Mouse (Mus musculus): ENCODE data around the gene Cavin1.
A peak's percentile ranks its signal among the peaks of the same experiment; 100 is the strongest.
"Not testable (repeated sequence)": the region's sequence is repeated elsewhere in the genome, so short reads cannot be mapped to it uniquely, and the experiment has no call there.

Gene Cavin1

DNA sequence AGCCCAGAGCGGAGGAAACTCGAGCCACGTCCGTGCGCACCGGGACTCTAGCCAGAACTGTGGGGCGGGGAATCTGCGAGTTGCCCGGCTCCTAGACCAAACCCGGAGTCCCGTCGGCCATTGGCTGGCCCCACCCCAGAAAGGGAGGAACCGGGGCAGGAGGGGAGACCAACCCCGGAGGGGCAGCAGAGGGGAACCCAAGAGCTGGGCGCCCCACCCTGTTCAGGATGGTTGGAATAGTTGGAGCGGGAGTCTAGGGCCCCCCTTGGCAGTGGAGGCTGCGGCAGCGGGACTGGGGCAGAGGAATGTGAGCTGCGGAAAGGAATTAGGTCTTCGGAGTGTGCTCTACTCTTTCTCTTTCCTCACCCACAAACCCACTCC, at the start of gene Cavin1:
Cavin1 (minus strand) TSS at position 331 of the 381 bp plus-strand sequence.
- DNase-seq = peak; percentile 64 to 77

GRCm38 (mm10) chr11:101011641-101012040, 41.0 kb upstream of the Cavin1 start:
- peak; percentile 39 to 51 for DNase-seq

DNA sequence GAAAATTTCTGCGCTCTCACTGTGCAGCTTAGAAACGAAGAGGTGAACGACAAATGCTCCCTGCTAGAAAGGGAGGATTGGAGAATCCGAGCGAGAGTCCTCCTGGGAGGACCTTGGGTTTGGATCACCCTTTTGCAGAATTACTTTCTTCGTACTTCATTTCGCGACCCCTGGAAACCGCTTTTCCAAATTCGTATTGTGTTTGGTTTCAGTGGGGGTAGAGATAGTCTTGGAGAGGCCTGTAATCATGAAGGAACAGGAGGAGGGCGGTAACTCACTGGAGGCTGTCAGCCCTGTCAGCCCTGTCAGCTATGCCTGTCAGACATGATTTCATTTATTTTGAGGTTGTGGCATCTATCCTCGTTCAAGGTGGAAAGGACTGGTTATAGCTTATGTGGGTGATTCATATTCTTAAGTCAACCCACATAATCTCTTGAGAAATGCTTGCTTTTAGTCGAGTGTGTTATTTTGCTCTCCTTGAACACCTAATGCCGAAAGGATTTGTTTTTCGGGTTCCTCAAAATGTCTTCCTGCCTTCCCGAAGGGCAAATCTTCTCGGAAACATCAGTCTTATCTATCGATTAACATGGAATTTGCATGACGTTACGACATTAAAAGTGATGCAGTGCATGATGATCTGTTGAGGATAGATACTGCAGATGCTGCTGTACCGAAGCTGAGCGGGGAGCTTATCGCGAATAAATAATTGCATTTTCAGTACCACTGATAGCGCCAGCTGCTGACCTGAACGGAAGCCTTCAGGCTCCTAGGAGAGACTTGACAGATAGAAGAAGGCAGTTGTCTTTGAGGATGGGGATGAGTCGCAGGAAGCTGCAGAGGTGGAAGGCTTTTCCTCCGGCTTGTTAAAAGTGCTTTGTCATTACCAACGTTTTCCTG, 39.4 kb upstream of the Cavin1 start:
- peak; percentile 36 to 58 for DNase-seq

- peak; percentile 98 for DNase-seq
Observed at GRCm38 (mm10) chr11:101009046-101009887, 38.6 kb upstream of the Cavin1 start, which contains the start of gene Atp6v0a1. Atp6v0a1 (plus strand) TSS chr11:101009452.

DNA sequence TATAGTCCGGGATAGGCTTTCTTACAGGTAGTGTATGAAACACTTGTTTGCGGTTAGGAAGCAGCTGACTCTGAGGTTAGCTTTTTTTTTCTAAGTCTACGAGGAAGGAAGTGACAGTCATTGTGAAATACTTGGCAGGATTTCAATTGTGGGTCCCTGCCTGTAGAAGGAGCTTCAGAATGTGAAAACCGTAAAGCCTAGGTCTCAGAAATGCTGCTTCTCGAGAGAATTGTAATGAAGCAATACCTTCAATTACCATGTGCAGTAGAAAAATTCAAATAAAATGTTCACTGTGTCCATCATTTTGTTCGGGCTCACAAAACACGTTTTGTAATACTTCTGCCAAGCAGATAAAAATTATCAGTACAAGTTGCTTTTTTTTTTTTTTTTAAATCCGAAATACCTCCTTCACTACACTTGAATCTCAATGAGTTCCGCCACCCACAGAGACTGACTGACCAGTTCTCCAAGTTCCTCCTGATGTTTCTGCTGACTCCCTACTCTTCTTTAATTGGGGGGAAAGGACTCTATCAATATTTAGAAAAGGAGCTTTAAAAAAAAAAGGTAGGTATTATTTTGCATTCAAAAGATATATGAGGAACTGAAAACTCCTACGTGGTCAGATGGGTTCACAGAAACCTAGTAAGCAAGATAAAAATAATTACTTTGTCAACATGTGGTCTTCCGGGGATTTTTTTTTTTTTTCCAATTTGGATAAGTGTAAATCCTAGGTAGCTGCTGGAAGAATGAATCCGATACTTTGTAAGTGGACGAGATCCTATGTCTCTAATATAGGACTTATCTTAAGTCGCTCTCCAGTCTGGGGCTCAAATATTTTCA, 37.7 kb upstream of the Cavin1 start:
- DNase-seq = no peak

- no peak for DNase-seq
Observed at GRCm38 (mm10) chr11:101003025-101003685, 32.5 kb upstream of the Cavin1 start.

DNA sequence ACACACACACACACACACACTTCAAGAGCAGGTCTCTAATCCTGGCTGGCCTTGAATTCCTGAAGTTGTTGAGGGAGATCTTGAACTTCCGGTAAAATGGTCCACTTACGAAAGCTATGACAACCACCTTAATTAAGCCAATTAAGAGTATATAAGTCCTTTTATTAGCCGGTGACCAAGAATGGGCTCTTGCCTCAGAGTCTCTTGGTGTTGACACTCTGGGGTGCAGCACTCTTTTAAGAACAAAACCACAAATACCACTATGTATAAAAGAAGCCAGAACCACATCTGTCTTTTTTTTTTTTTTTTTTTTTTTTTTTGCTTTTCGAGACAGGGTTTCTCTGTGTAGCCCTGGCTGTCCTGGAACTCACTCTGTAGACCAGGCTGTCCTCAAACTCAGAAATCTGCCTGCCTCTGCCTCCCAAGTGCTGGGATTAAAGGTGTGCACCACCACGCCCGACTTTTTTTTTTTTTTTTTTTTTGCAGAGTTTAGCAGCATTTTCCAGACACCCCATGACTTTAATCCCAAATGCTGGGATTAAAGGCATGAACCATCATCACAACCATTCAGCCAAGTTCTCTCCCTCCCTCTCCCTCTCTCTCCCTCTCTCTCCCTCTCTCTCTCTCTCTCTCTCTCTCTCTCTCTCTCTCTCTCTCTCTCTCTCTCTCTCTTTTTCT, 31.3 kb upstream of the Cavin1 start:
- DNase-seq = not testable (repeated sequence)

GRCm38 (mm10) chr11:100999254-100999653, 28.6 kb upstream of the Cavin1 start:
- DNase-seq = no peak

- no peak for DNase-seq
Observed at GRCm38 (mm10) chr11:100998836-100999235, 28.1 kb upstream of the Cavin1 start.

DNA sequence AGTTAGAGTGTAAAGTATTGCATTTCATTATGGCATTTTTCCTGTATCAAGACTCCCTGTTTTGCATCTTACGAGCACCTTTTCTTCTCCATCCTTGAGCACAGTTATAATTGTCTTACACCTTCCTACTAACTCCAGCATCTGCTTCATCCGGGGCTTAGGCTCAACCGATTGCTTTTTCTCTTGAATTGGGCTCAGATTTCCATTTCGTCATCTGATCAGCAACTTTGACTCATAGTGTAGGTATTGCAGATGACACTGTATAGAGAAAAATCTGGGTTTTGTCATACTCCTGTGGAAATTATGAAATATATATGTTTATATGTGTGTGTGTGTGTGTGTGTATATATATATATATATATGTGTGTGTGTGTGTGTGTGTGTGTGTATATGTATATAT, 25.8 kb upstream of the Cavin1 start:
- no peak for DNase-seq

DNA sequence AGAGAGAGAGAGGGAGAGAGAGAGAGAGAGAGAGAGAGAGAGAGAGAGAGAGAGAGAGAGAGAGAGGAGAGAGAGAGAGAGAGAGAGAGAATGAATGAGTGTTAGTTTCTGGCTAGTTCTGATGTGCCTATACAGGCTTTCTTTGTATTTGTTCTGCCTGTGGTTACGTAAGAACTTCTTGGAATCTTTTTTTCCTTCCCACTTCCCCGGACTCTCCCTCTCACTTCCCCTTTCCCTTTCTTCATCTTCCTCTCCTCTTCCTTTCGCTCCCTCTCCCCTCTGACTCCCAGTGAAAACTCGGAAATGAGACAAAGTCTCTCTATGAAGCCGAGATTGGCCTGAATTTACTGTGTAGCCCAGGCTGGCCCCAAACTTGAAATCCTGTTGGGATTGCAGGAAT, 24.0 kb upstream of the Cavin1 start:
- no peak for DNase-seq

DNA sequence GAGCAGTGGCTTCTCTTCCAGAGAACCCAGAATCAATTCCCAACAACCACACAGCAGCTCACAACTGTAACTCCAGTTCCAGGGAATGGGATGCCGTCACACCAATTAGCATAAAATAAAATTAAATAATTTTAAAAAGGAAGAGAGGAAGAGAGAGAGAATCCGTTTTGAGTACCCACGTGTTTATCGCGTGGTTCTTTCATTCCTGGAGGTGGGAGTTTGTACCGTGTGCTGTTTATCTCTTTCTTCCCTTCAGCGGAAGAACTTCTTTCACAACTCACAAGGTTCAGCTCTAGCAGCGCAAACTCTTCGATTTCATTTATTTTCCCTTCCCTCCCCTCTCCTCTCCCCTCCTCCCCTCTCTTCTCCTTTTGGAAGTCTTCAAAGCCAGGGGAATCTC, 23.5 kb upstream of the Cavin1 start:
- DNase-seq = no peak

- no peak for DNase-seq
Observed at GRCm38 (mm10) chr11:100993437-100993836, 22.8 kb upstream of the Cavin1 start.

- peak in 1 of 2 experiments; percentile 52 for DNase-seq
Observed at GRCm38 (mm10) chr11:100991027-100991534, 20.4 kb upstream of the Cavin1 start.

- DNase-seq = no peak
Observed at GRCm38 (mm10) chr11:100989666-100990065, 19.0 kb upstream of the Cavin1 start.

DNA sequence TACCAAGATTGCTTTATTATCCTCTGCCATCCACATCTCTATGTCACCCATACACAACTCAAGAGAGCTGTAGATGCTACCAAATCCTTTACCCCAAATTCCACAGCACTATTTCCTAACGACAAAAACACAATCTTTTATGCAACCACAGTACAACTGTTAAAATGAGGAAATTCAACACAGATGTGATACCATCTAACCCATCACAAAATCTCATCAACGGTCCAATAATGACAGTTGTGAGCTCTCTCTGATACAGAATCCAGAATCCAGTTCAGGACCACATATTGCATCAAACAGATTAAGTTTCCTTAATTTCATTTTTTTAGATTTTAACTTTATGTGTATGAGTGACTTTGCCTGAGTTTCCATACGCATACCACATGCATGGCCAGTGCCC, 18.0 kb upstream of the Cavin1 start:
- no peak for DNase-seq

DNA sequence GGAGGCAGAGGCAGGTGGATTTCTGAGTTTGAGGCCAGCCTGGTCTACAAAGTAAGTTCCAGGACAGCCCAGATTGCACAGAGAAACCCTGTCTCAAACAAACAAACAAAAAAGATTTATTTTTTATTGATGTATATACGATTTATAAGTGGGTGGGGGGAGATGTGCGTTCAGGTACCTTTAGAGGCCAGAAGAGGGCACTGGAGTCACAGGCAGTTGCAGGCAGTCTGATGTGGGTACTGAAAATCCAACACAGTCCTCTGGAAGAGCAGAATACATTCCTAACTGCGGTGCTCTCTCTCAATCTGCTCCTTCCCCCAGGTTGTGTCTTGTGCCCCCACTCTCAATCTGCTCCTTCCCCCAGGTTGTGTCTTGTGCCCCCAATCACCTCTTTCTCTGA, 14.9 kb upstream of the Cavin1 start:
- DNase-seq = no peak

GRCm38 (mm10) chr11:100983778-100984131, 13.1 kb upstream of the Cavin1 start:
- no peak for DNase-seq

- DNase-seq = peak; percentile 83 to 91
Observed at GRCm38 (mm10) chr11:100983125-100983777, 12.6 kb upstream of the Cavin1 start.

- no peak for DNase-seq
Observed at GRCm38 (mm10) chr11:100982087-100982486, 11.4 kb upstream of the Cavin1 start.

GRCm38 (mm10) chr11:100981236-100981635, 10.5 kb upstream of the Cavin1 start:
- DNase-seq = no peak
